Mouse (Mus musculus) frontal cortex, postnatal 10 days (tissue): ENCODE measurements around the gene Thy1.

Experiments
- DNase-seq, 2 experiments: peaks; one replicate each; pipeline ENCODE4 v3.0.0; 2022; ENCODE audit warnings: low spot score in 2 of 2, mixed read lengths in 1 of 2

The Thy1 gene

DNA sequence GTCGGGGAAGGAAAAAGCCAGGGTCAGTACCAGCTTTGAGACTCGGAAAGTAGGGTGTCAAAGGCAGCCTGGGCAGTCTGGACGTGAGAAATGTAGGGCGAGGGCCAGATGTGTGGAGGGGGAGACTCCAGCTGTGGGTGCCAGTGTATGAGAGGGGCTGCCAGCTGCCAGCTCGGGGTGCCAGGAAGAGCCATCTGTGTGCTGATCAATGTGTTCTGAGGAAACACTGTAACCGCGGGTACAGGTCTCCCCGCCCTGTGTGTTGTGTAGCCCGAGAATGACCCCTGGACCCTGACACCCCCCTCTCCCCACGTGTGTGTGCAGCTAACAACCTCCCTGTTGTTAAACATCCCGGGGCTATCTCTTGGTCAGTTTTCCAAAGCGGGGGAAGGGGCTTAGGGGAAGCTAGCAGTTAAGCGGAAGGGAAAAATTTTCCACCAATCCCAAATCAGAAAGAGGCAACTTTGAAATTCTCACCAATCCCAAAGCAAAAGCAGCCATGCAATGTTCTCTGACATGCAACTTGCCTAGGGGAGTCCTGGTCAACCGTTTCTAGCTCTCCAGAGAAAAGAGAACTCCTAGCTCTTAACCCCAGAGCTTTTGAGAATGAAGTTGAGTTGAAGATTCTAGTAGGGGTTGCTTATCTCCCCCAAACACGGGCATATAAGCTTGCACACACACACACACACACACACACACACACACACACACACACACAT, 24.2 kb downstream of the Thy1 start:
- no peak for DNase-seq

DNA sequence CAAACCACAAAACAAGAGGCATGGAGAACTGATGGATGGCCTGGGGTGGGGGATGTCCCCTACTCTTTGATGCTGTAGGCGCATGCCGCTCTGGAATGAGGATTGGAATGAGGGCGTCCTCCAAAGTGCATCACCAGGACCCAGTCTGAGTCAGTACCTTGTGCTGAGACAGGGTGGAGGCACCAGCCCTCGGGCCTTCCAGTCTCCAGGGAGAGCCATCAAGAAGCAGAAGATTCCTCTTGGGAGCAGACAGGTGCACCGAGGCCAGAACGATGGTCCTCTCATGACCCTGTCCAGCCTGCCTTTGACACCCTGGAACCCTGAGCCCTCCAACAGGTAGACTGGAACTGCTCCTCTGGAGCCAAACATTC, 24.8 kb downstream of the Thy1 start:
- no peak for DNase-seq

DNA sequence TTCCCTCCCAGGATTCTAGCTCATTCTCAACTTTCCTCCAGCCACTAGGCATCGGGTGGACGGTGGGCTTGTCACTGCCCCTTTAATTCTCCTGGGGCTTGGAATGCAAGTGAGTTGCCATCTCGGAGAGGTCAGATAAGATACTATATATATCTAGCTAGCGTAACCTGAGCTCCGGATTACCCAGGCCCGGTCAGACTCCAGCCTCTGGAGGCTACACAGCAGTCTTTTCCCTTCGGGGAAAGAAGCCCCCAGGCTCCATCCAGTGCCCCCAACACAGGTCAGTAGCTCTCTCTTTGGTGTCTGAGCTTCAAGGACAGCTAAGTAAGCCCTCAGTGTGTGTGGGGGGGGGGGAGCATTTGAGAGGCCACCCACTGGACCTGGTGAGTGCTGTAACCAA, 26.1 kb downstream of the Thy1 start:
- no peak for DNase-seq

DNA sequence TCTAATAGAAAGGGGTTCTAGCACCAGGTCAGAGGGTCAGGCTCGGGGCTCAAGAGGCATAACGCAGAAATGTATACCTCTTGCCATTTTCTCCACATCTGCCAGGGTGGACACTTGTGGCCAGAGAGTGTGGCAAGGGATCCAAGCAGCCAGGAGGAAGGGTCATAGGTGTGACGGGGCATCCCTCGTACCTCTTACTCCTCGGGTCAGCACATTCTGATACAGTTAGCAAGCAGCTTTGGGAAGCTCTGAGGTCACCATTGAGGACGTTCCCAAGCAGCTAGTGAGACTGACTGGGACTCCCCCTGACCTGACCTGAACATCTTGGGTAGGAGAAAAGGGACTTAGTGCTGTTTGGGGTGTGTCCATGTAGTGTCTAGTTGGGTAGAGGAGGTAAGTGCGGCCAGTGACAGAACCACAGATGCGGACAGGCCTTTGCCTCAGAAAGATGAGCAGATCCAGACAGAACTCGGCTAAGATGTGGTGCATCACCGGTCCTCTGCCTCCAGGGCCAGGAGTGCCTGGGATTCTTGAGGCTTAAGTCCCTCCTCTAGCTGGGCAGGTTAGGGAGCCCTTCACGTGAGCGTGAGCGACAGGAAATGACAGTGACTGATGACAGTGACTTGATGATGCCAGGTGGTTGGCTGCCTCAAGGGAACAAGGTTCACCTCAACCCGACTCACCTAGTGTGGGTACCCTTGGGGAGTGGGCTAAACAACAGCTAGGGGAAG, 27.1 kb downstream of the Thy1 start:
- peak in 1 of 2 experiments; percentile 5 for DNase-seq

DNA sequence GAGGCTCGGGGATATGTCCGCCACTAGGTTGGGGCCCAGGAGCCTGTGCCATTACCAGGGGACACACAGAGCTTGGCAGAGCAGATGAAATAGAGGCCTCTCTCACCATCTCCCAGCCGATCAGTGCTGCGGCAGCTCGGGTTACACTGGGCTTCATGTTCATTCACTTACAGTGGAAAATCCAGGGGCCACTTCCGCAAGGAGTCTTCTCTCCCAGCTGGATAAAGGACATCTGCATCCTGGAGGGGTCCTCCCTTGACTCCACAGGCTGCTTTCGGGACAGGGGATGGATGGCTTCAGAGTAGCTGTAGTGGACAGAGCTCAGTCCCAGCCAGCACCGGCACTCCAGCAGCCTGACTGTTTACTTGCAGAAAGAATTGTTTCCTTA, 27.7 kb downstream of the Thy1 start:
- DNase-seq = peak in 1 of 2 experiments; percentile 5

DNA sequence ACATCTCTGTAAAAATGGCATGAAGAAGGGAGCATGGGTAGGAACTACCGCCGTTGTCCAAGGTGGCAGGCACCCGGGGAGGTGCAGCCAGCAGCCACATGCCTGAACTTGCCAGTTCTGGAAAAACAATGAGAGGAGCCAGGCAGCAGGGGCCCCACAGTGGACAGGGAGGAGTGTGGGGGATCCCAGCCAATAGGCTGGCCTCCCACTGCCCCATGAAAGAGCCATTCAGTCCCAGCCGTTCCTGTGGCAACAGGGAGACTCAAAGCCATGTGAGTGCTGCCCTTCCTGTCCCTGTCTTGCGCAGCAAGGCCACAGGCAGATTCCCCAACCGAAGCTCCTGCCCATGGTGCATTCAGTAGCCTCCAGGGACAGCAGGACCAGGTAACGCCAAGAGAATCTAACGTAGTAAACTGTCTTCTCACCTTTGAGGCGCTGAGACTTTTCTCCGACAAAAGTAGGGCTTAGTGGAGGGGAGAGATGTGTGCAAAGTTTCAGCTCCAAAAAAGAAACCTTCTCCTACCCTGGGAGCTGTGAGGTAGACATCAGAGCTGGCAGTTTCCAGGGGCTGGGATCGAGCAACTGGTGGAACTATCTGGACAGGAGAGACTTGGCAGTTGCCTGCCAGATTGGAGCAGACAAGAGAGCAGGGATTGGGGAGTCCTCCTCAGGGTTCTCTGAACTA, 28.9 kb downstream of the Thy1 start:
- peak in 1 of 2 experiments; percentile 44 for DNase-seq

DNA sequence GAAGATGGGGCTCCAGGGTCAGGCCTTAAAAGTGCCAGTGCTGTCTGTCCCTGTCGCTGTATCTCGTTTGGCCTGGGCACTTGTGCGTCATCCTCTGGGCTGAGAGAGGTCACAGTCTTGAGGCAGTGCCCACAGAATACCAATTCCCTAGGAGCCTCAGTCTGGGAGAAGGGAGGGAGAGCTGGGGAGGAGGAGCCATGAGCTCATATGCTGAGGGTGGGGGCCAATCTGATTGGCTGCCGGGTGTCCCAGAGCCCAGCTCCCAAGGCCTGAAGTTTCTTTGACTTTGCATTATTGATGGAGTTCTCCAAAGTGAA, 29.4 kb downstream of the Thy1 start:
- peak in 1 of 2 experiments; percentile 29 for DNase-seq

DNA sequence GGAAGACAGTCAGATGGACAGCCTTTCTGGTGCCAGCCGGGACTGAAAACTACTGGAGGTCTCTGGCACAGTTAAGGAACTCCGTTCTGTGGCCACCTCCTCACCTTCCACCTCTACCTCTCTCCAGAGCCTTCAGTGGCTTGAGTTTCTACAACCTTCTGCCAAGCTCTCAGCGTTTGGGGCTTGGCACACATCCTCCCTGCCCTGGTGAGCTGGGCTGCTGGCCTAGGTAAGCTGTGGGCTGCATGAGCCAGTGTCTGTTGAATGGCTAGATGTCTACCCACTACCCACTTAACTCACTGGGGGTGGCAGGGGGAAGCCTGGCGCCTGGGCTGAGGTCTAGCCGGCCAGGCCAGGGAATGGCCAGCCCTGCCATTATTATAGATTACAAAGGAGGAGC, 29.9 kb downstream of the Thy1 start:
- DNase-seq = no peak

DNA sequence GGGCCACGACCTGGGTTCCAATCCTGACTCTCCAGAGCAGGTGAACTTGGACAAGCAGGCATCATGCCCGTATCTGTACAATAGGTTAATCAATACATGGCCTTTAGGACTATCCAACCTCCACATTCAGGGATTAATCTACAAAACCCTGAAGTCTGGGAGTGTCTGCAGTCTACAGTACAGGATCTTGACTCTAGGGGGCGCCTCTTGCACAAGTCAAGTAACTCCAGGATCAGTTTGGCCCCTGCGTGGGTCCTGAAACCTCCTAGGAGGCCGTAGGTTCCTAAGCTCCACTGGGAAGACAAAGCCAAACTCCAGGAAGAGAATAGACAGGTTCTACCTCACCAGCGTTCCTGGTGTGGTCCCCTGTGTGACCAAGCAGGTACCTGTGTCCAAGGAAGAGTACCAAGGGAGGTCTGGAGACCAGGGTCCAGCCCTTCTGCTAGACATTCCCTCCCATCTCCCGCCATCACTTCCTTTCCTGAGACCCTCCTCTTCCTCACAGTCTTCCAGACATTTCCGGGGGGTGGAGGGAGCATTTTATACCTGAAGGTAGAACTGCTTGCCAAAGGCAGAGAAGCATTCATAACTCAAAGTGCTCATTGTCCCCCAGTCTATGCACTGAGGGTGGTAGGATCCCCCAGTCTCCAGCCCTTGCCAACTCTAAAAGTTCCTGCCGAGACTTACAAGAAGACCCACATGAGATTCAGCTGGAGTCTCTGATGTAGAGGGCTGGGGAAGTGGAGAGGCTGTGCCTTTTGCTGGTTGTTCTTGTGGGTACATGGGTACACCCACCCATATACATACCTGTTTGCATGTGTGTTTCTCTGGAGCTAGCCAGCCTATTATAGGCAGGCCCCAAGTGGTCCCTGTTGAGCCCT, 31.5 kb downstream of the Thy1 start:
- no peak for DNase-seq

DNA sequence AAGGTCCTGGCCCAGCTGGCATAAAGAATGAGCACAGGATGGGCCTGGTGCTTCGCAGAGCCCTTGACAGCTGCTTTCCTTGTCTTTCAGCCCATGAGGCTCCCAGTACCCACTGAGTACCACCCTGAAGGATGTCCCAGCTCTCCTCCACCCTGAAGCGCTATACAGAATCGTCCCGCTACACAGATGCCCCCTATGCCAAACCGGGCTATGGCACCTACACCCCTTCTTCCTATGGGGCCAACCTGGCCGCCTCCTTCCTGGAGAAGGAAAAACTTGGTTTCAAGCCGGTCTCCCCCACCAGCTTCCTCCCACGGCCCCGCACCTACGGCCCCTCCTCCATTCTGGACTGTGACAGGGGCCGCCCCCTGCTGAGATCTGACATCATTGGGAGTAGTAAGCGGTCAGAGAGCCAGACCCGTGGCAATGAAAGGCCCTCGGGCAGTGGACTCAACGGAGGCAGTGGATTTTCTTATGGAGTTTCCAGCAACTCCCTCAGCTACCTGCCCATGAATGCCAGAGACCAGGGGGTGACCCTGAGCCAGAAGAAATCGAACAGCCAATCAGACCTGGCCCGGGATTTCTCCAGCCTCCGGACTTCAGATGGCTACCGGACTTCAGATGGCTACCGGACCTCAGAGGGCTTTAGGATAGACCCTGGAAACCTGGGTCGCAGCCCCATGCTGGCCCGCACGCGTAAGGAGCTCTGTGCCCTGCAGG, 32.3 kb downstream of the Thy1 start:
- no peak for DNase-seq

DNA sequence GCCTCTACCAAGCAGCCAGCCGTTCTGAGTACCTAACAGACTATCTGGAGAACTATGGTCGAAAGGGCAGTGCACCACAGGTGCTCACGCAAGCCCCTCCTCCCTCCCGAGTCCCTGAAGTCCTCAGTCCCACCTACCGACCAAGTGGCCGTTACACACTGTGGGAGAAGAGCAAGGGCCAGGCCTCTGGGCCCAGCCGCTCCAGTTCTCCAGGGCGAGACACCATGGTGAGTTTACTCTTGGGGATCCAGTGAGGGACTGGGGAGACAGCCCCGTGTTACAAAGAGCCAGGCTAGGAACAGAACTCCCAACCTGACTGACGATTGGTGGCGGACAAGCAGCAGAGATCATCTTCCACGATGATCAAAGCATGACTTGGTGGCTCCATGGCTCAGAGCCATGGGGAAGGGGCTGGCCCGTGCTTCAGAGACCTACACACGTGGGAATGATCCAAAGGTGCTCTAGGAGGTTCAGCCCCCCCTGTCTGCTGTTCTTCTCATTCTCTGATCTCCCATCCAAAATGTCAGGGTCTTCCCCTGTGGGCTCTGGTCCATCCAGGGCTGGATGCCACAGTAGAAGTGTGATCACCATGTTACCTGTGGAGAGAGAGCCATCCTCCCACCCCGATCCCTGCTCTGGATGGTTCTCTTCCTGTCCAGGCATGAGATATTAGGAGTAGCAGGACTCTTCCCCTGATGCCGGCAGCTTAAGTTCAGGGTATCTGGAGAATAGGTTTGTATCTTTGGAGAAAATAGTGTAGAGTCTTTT, 33.0 kb downstream of the Thy1 start:
- DNase-seq = no peak

DNA sequence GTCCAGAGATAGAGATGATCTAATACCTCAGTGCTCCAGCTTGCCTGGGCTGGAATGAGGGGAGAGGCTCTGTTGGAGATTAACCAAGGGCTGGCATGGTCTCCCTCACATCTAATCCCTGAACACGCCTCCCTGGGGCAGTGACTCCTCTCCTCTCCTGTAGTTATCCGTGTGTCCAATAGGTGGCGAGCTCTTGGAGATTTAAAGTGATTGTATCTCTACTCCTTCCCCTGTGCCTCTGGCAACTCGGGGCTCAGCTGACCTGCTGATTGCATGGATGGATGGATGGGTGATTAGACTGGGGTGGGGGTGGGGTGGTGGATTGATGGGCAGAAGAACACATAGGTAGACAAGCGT, 33.6 kb downstream of the Thy1 start:
- no peak for DNase-seq

DNA sequence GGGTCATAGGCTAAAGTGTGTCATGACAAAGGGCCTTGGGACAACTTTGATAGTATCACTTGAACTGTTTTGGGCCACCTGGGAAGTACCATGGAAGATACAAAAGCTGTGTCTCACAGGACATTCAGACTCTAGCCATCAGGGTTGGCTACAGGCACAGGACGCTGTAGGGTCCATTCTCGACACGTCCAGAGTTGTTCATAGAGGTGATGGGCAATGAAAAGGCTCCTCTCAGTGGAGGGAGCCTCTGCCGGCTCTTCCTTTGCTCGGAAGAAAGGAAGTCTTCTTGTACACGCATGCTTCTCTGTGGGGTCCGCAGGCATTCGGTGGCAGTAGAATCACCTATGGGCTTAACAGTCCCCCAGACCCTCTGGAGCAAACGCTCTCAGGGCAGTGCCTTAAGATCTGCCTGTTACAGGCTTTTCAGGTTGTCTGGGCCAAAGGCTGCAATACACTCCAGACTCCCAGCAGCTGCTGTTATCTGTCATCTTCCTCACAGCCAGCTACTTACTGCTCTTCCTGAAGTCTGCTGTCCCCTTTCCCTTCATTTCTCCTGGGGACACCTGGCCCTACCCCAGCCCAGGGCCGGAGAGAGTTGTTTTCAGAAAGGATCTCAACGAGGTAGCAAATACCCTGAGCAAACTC, 34.2 kb downstream of the Thy1 start:
- no peak for DNase-seq

DNA sequence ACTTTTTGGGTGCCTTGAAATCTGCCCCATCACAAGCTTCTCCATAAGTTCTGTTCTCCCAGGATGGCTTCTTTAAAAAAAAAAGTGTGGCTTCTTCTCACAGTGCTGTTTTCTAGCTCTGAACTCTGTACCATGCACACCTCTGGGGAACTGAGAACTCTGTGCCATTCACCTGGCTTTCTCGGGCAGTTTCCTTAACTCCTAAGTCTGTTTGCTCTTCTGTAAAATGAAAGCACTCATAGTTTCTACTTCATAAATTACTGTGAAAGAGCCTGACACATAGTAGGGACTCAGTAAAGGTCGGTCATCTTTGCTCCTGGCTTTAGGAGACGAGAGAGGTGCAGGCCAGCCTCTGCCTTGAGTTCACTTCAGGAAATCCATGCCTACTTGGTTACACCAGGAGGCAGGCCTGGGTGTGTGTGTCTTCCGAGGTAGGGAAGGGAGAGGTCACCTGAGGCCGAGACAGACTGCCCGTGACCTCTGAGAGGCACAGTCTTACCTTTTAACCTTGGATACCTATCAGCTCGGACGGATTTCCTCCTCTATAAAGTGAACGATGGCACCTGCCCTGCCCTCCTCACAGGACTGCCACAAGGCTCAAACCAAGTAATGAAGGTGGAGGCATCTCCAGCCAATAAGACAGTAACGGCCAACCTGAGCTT, 35.1 kb downstream of the Thy1 start:
- no peak for DNase-seq

DNA sequence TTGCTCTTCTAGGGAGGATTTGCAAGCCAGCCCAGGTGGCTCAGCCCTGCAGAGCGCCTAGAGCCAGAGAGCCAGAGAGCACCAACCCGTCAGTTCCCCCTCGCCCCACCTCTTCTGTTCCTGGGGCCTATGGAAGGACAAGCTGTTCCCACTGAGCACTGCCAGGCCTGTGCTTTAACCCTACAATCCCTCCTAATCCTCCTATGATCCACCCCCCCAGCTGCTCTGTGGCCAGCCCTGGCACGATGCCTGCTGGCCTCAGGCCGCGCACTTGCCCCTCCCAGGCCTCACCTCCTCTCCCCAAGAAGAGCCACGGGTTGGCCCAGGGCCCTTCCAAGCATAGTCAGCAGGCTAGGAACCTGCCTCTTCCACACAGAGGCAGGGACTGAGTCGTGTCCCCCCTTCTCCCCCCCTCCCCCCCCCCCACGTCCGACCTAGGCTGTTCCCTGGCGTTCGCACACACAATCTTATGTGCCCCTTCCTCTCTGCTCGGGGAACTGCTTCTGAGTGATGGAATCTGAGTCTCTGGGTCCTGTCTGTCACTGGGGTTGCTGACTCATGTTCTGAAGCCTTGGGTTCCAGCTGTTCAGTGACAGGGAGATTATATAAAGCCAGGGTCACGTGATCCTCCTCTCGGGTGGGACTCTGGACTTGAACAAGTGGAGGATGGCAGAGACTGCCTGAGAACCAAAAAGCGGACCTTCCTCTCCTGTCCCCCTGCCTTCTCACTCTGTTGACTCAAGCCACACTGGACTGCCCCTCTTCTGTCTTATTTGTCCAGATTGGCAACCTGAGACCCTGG, 36.0 kb downstream of the Thy1 start:
- peak in 1 of 2 experiments; percentile 70 for DNase-seq

DNA sequence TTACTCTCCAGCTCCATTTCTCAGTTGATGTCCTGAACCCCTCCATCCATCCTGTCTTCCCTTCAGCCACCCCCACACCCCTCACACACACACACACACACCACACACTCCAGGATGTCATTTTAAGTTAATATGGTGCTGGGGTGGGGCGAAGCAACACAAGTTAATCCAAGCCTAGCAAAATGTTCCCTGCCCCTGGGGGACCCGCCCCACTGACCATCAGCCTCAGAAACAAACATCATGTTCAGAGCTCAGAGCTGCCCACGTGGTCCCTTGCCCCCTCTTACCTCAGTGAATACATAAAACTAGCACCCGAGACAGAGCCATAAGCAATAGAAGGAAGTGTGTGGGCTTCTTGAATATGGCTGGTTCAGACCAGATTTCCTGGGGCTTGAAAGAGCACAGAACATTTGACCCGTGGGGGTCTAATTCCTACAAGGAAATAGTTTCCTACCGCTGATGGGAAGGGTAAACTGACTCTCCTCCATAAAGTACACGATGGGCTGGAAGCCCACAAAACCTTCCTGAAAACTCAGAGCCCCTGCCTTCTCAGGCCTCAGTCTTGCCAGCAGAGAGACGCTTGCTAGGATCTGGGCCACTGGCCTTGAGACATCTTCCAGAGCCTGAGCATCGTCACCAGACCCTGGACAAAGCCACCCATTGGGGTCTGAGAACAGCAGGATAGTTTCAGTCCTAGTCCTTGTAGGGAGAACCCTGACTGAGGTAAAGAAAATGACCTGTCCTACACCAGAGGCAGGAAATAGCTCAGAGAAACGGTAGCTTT, 37.0 kb downstream of the Thy1 start:
- no peak for DNase-seq

DNA sequence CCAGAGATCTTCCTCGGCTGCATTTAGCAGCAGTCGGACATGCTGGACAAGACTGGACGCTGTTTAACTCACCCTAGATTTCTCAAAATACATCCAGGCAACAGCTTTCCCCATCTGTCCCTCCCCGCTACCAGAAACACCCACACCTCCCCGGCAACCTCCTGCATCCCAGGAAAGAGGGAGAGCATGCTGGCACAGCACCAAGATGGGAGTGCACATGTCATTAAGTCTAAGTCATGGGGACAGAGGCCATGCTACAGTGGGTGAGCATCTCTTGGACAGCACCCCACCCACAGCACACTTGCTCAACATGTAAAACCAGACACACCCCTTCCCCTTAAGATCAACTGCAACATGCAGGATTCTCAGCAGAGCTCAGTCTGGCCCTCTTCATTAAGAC, 37.8 kb downstream of the Thy1 start:
- DNase-seq = no peak

DNA sequence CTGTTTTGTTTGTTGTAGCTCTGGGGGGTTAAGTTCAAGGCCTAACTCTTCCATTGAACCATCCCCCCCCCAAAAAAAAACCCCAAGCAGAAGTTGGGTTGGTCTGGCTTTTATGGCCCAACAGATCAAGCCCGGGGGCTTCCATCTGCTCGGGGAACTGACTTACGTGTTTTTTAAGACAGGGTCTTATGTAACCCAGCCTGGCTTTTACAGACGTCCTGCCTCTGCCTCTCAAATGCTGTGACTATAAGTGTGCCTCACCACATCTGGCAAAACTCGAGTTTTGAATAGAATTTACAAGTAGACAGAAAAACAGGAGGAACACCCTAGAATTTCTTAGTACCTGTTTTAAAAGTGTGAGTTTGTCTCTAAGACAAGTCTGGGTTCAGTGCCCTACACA, 38.4 kb downstream of the Thy1 start:
- no peak for DNase-seq
